Comparison of ENCODE assay signal across 22 mouse cellular contexts in the genomic region with DNA sequence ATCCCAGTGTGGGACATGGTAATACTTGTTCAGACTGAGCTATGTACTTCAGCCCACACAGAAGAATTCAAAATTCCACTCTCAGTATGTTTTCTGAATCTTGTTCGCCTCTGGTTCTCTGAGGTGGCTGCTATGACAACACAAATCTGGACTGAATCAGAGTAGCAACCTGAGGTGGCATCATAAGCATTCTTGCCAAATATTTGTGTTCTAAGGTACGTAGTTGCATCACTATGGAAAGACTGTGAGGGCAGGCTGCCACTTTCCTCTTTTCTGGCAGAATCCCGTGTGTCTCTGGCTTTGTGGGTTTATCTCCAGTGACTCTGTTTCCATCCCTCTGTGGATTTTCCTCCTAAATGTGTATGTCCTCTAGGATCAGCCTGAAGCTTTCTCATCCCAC.
A peak's percentile ranks its signal among the peaks of the same experiment; 100 is the strongest.
DNase-seq lines count a peak whose midpoint lies in the region; ATAC-seq and TF ChIP-seq lines count a peak whose summit lies in the region.
"Had no signal": no experiment of that assay in that cellular context is flagged by ENCODE, and none has a peak within 500 bp of the region (broad histone marks: within the 10 kb centered on the region; RNA-seq: fewer than 3 reads in every experiment).

No protein-coding gene starts in this region.

- H3K4me3 ChIP-seq in hindbrain, postnatal 0 days (ENCODE audit: low read length): no peak overlapping the region
- no peak overlapping the region for H3K4me3 ChIP-seq in hindbrain, embryonic 16.5 days (ENCODE audit: low read length)
- no peak overlapping the region for H3K4me3 ChIP-seq in forebrain, embryonic 15.5 days
- H3K4me3 ChIP-seq: embryonic facial prominence, embryonic 15.5 days; erythroblast, embryonic 14.5 days; forebrain, embryonic 10.5 days; heart, embryonic 10.5 days; hindbrain, embryonic 12.5 days; intestine, embryonic 15.5 days had no signal

- H3K27ac ChIP-seq in hindbrain, postnatal 0 days: no peak overlapping the region
- H3K27ac ChIP-seq in hindbrain, embryonic 16.5 days (ENCODE audit: low read depth, low read length): no peak overlapping the region
- no peak overlapping the region for H3K27ac ChIP-seq in forebrain, embryonic 15.5 days (replicated peaks)
- H3K27ac ChIP-seq: embryonic facial prominence, embryonic 15.5 days; forebrain, embryonic 10.5 days; heart, embryonic 10.5 days; hindbrain, embryonic 12.5 days; intestine, embryonic 15.5 days had no signal

- H3K36me3 ChIP-seq in hindbrain, postnatal 0 days (ENCODE audit: insufficient read depth, low read length): no peaks in the 10 kb centered on the region
- no peaks in the 10 kb centered on the region for H3K36me3 ChIP-seq in hindbrain, embryonic 16.5 days (ENCODE audit: control insufficient read depth, insufficient read depth, low read length)
- H3K36me3 ChIP-seq in forebrain, embryonic 15.5 days: no peaks in the 10 kb centered on the region
- H3K36me3 ChIP-seq: embryonic facial prominence, embryonic 15.5 days; forebrain, embryonic 10.5 days; heart, embryonic 10.5 days; hindbrain, embryonic 12.5 days; intestine, embryonic 15.5 days had no signal

- TF ChIP-seq CTCF in hindbrain, postnatal 0 days (IDR thresholded peaks at IDR 0.05; ENCODE audit: low read depth): no peak

- H3K9ac ChIP-seq in hindbrain, postnatal 0 days (replicated peaks; ENCODE audit: low read length): no peak overlapping the region
- H3K9ac ChIP-seq in hindbrain, embryonic 16.5 days (ENCODE audit: low read depth, low read length): no peak overlapping the region
- H3K9ac ChIP-seq in forebrain, embryonic 15.5 days (replicated peaks): no peak overlapping the region
- H3K9ac ChIP-seq: embryonic facial prominence, embryonic 15.5 days; hindbrain, embryonic 12.5 days; intestine, embryonic 15.5 days had no signal

- H3K4me1 ChIP-seq in hindbrain, postnatal 0 days (ENCODE audit: insufficient read depth, low read length): no peaks in the 10 kb centered on the region
- H3K4me1 ChIP-seq in hindbrain, embryonic 16.5 days (ENCODE audit: control insufficient read depth, insufficient read depth, low read depth, low read length): no peaks in the 10 kb centered on the region
- no peaks in the 10 kb centered on the region for H3K4me1 ChIP-seq in forebrain, embryonic 15.5 days
- H3K4me1 ChIP-seq: embryonic facial prominence, embryonic 15.5 days; forebrain, embryonic 10.5 days; heart, embryonic 10.5 days; hindbrain, embryonic 12.5 days; intestine, embryonic 15.5 days had no signal

- no peaks in the 10 kb centered on the region for H3K27me3 ChIP-seq in hindbrain, postnatal 0 days (ENCODE audit: insufficient read depth, low read length)
- no peaks in the 10 kb centered on the region for H3K27me3 ChIP-seq in hindbrain, embryonic 16.5 days (replicated peaks; ENCODE audit: control insufficient read depth, insufficient read depth, low read length)
- no peaks in the 10 kb centered on the region for H3K27me3 ChIP-seq in forebrain, embryonic 15.5 days
- H3K27me3 ChIP-seq: embryonic facial prominence, embryonic 15.5 days; hindbrain, embryonic 12.5 days; intestine, embryonic 15.5 days had no signal

- 69% methylated on average over 3 of the region's 3 CpGs for WGBS in hindbrain, postnatal 0 days
- WGBS in hindbrain, embryonic 16.5 days: 82% methylated on average over 3 of the region's 3 CpGs
- 73% methylated on average over 3 of the region's 3 CpGs for WGBS in forebrain, embryonic 15.5 days

- H3K4me2 ChIP-seq in hindbrain, postnatal 0 days (ENCODE audit: low read depth, low read length): no peak overlapping the region
- H3K4me2 ChIP-seq in hindbrain, embryonic 16.5 days (ENCODE audit: low read length): no peak overlapping the region
- H3K4me2 ChIP-seq in forebrain, embryonic 15.5 days (replicated peaks): no peak overlapping the region
- H3K4me2 ChIP-seq: embryonic facial prominence, embryonic 15.5 days; hindbrain, embryonic 12.5 days; intestine, embryonic 15.5 days had no signal

- DNase-seq in cerebellum, postnatal 14 days: peak; percentile 9 to 21
- no peak for DNase-seq in cerebellum, postnatal 4 days (ENCODE audit: low spot score in 2 of 2)
- DNase-seq in hindbrain, postnatal 0 days (ENCODE audit: low spot score): peak; percentile 2
- peak; percentile 30 for DNase-seq in NIH3T3 (ENCODE audit: low read depth)
- DNase-seq in adrenal gland, adult (ENCODE audit: inconsistent age in 2 of 2, low spot score in 1 of 2): no peak
- DNase-seq: adrenal gland, postnatal 14 days; cerebellum, adult 18-20 months; cerebellum, postnatal 25 days; gastrocnemius, postnatal 36 days; heart, adult 18-20 months; heart, postnatal 10 days; heart, postnatal 4 days; kidney, adult 18-20 months had no signal

- no peaks in the 10 kb centered on the region for H3K9me3 ChIP-seq in hindbrain, postnatal 0 days (ENCODE audit: low read length)
- no peaks in the 10 kb centered on the region for H3K9me3 ChIP-seq in hindbrain, embryonic 16.5 days (ENCODE audit: control insufficient read depth, low read length)
- no peaks in the 10 kb centered on the region for H3K9me3 ChIP-seq in forebrain, embryonic 15.5 days
- H3K9me3 ChIP-seq: embryonic facial prominence, embryonic 15.5 days; forebrain, embryonic 10.5 days; heart, embryonic 10.5 days; hindbrain, embryonic 12.5 days; intestine, embryonic 15.5 days had no signal

- no peak for ATAC-seq in hindbrain, postnatal 0 days
- no peak for ATAC-seq in hindbrain, embryonic 16.5 days
- no peak for ATAC-seq in forebrain, embryonic 15.5 days (replicated peaks)
- ATAC-seq: forebrain, embryonic 14.5 days; intestine, embryonic 15.5 days had no signal

Comparison
In these comparisons a context has a peak if more than half of its experiments do, and no peak if none do; other contexts are left out.
1. DNase-seq: peak in cerebellum, postnatal 14 days (2 of 2), hindbrain, postnatal 0 days (single experiment) and NIH3T3 (single experiment); none in cerebellum, postnatal 4 days (0 of 2) and adrenal gland, adult (0 of 2).